Mouse (Mus musculus): ENCODE measurements around the gene Fh1. TPM values are rescaled to one million over a fixed set of nuclear protein-coding genes. Genes with fewer than 3 reads are reported as not detected.

Gene Fh1
- polyA plus RNA-seq, 1 experiment from 2014 or later, result 140 TPM

GRCm38 (mm10) chr1:175646952-175647351 lies 21.5 kb upstream of the Fh1 start:
- Histone ChIP-seq H3K4me3 (ENCODE audit: low read length) (no peak overlapping the region), H3K4me2 (replicated peaks; ENCODE audit: low read depth, low read length) (no peak overlapping the region), H3K4me1 (ENCODE audit: control insufficient read depth, insufficient read depth, low read length) (no peaks in the 10 kb centered on the region), H3K9me3 (ENCODE audit: control insufficient read depth, low read length) (no peaks in the 10 kb centered on the region), H3K27me3 (ENCODE audit: control insufficient read depth, insufficient read depth, low read length) (no peaks in the 10 kb centered on the region), H3K27ac (ENCODE audit: low read depth, low read length) (no peak overlapping the region), H3K36me3 (ENCODE audit: control insufficient read depth, insufficient read depth, low read length) (no peaks in the 10 kb centered on the region), H3K9ac (ENCODE audit: low read depth, low read length) (no peak overlapping the region)
- no peak for ATAC-seq (ENCODE audit: low FRiP score, low TSS enrichment)
- 47% methylated on average over 9 of the region's 9 CpGs for WGBS

GRCm38 (mm10) chr1:175643496-175644265 lies 18.2 kb upstream of the Fh1 start:
- no peak overlapping the region for H3K4me2 ChIP-seq (replicated peaks; ENCODE audit: low read depth, low read length)
- no peak overlapping the region for H3K9ac ChIP-seq (ENCODE audit: low read depth, low read length)
- no peak overlapping the region for H3K27ac ChIP-seq (ENCODE audit: low read depth, low read length)
- no peaks in the 10 kb centered on the region for H3K9me3 ChIP-seq (ENCODE audit: control insufficient read depth, low read length)
- H3K4me1 ChIP-seq (ENCODE audit: control insufficient read depth, insufficient read depth, low read length), result no peaks in the 10 kb centered on the region
- H3K27me3 ChIP-seq (ENCODE audit: control insufficient read depth, insufficient read depth, low read length), result no peaks in the 10 kb centered on the region
- ATAC-seq (ENCODE audit: low FRiP score, low TSS enrichment), result no peak
- H3K4me3 ChIP-seq (ENCODE audit: low read length), result no peak overlapping the region
- no peaks in the 10 kb centered on the region for H3K36me3 ChIP-seq (ENCODE audit: control insufficient read depth, insufficient read depth, low read length)
- 58% methylated on average over 5 of the region's 5 CpGs for WGBS

- H3K4me2 ChIP-seq (replicated peaks; ENCODE audit: low read depth, low read length), result no peak overlapping the region
- H3K4me3 ChIP-seq (ENCODE audit: low read length), result no peak overlapping the region
- H3K27me3 ChIP-seq (ENCODE audit: control insufficient read depth, insufficient read depth, low read length), result no peaks in the 10 kb centered on the region
- H3K27ac ChIP-seq (ENCODE audit: low read depth, low read length), result no peak overlapping the region
- no peaks in the 10 kb centered on the region for H3K9me3 ChIP-seq (ENCODE audit: control insufficient read depth, low read length)
- WGBS, result 81% methylated on average over 6 of the region's 6 CpGs
- H3K36me3 ChIP-seq (ENCODE audit: control insufficient read depth, insufficient read depth, low read length), result no peaks in the 10 kb centered on the region
- no peaks in the 10 kb centered on the region for H3K4me1 ChIP-seq (ENCODE audit: control insufficient read depth, insufficient read depth, low read length)
- no peak overlapping the region for H3K9ac ChIP-seq (ENCODE audit: low read depth, low read length)
- ATAC-seq (ENCODE audit: low FRiP score, low TSS enrichment), result no peak
Observed at GRCm38 (mm10) chr1:175640435-175641150, 15.2 kb upstream of the Fh1 start.

GRCm38 (mm10) chr1:175639072-175639471 lies 13.6 kb upstream of the Fh1 start:
- Histone ChIP-seq H3K27ac (ENCODE audit: low read depth, low read length) (no peak overlapping the region), H3K4me2 (replicated peaks; ENCODE audit: low read depth, low read length) (no peak overlapping the region), H3K4me3 (ENCODE audit: low read length) (no peak overlapping the region), H3K27me3 (ENCODE audit: control insufficient read depth, insufficient read depth, low read length) (no peaks in the 10 kb centered on the region), H3K36me3 (ENCODE audit: control insufficient read depth, insufficient read depth, low read length) (no peaks in the 10 kb centered on the region), H3K4me1 (ENCODE audit: control insufficient read depth, insufficient read depth, low read length) (no peaks in the 10 kb centered on the region), H3K9me3 (ENCODE audit: control insufficient read depth, low read length) (no peaks in the 10 kb centered on the region), H3K9ac (ENCODE audit: low read depth, low read length) (no peak overlapping the region)
- WGBS, result 90% methylated on average over 7 of the region's 7 CpGs
- ATAC-seq (ENCODE audit: low FRiP score, low TSS enrichment), result no peak

DNA sequence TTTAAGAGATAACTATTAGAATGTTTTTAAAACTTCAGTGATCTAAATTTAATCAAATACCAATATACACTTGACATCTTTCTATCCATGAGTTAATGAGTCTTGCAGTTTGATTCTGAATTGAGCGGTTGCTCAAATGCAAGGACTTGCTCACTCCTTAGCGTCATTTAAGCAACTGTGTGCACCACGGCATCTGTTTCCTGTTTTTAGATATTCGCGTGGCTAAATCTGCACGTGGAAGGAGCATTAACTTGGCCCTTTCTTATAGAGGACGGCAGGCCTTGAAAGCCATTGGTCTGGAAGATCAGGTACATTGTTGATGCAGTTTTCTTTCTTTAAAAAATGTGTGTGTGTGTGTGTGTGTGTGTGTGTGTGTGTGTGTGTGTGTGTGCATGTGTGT lies 12.2 kb upstream of the Fh1 start:
- 81% methylated on average over 7 of the region's 7 CpGs for WGBS
- ATAC-seq (ENCODE audit: low FRiP score, low TSS enrichment), result no peak
- no peaks in the 10 kb centered on the region for H3K4me1 ChIP-seq (ENCODE audit: control insufficient read depth, insufficient read depth, low read length)
- no peaks in the 10 kb centered on the region for H3K36me3 ChIP-seq (ENCODE audit: control insufficient read depth, insufficient read depth, low read length)
- no peak overlapping the region for H3K4me3 ChIP-seq (ENCODE audit: low read length)
- no peaks in the 10 kb centered on the region for H3K27me3 ChIP-seq (ENCODE audit: control insufficient read depth, insufficient read depth, low read length)
- no peak overlapping the region for H3K4me2 ChIP-seq (replicated peaks; ENCODE audit: low read depth, low read length)
- no peak overlapping the region for H3K9ac ChIP-seq (ENCODE audit: low read depth, low read length)
- no peak overlapping the region for H3K27ac ChIP-seq (ENCODE audit: low read depth, low read length)
- no peaks in the 10 kb centered on the region for H3K9me3 ChIP-seq (ENCODE audit: control insufficient read depth, low read length)

GRCm38 (mm10) chr1:175632470-175632869 lies 7.0 kb upstream of the Fh1 start:
- no peak for ATAC-seq (ENCODE audit: low FRiP score, low TSS enrichment)
- 96% methylated on average over 14 of the region's 14 CpGs for WGBS
- H3K9ac ChIP-seq (ENCODE audit: low read depth, low read length), result no peak overlapping the region

GRCm38 (mm10) chr1:175631721-175632221 lies 6.3 kb upstream of the Fh1 start:
- no peak overlapping the region for H3K9ac ChIP-seq (ENCODE audit: low read depth, low read length)
- no peaks in the 10 kb centered on the region for H3K36me3 ChIP-seq (ENCODE audit: control insufficient read depth, insufficient read depth, low read length)
- WGBS, result 82% methylated on average over 10 of the region's 10 CpGs
- H3K4me3 ChIP-seq (ENCODE audit: low read length), result no peak overlapping the region
- no peaks in the 10 kb centered on the region for H3K9me3 ChIP-seq (ENCODE audit: control insufficient read depth, low read length)
- H3K27me3 ChIP-seq (ENCODE audit: control insufficient read depth, insufficient read depth, low read length), result no peaks in the 10 kb centered on the region
- H3K4me2 ChIP-seq (replicated peaks; ENCODE audit: low read depth, low read length), result no peak overlapping the region
- H3K4me1 ChIP-seq (ENCODE audit: control insufficient read depth, insufficient read depth, low read length), result no peaks in the 10 kb centered on the region
- no peak for ATAC-seq (ENCODE audit: low FRiP score, low TSS enrichment)
- H3K27ac ChIP-seq (ENCODE audit: low read depth, low read length), result no peak overlapping the region

More at GRCm38 (mm10) chr1:175632470-175632869, 7.0 kb upstream of the Fh1 start:
- no peak overlapping the region for H3K27ac ChIP-seq (ENCODE audit: low read depth, low read length)
- no peaks in the 10 kb centered on the region for H3K9me3 ChIP-seq (ENCODE audit: control insufficient read depth, low read length)
- no peaks in the 10 kb centered on the region for H3K27me3 ChIP-seq (ENCODE audit: control insufficient read depth, insufficient read depth, low read length)
- H3K4me1 ChIP-seq (ENCODE audit: control insufficient read depth, insufficient read depth, low read length), result no peaks in the 10 kb centered on the region
- no peak overlapping the region for H3K4me2 ChIP-seq (replicated peaks; ENCODE audit: low read depth, low read length)
- no peaks in the 10 kb centered on the region for H3K36me3 ChIP-seq (ENCODE audit: control insufficient read depth, insufficient read depth, low read length)
- H3K4me3 ChIP-seq (ENCODE audit: low read length), result no peak overlapping the region

DNA sequence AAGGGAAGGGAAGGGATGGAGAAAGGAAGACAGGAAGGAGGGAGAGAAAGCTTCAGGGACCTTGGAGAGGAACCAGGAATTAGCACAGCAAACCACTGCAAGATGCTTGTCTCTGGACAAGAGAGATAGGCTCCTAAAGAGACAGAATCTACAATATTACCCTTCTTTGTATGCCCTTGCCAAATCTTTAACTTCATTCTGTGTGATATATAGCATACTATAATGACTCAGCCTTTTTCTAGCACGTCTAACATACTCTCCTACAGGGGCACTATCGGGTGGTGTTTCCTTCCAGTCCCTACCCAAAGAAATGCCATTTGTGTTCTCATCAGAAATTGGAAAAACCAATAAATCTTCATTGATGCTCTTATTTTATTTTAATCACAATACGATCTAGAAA lies 5.6 kb upstream of the Fh1 start:
- no peaks in the 10 kb centered on the region for H3K4me1 ChIP-seq (ENCODE audit: control insufficient read depth, insufficient read depth, low read length)
- H3K27ac ChIP-seq (ENCODE audit: low read depth, low read length), result no peak overlapping the region
- no peak overlapping the region for H3K4me2 ChIP-seq (replicated peaks; ENCODE audit: low read depth, low read length)
- H3K27me3 ChIP-seq (ENCODE audit: control insufficient read depth, insufficient read depth, low read length), result no peaks in the 10 kb centered on the region
- no peak overlapping the region for H3K9ac ChIP-seq (ENCODE audit: low read depth, low read length)
- 87% methylated on average over 3 of the region's 3 CpGs for WGBS
- ATAC-seq (ENCODE audit: low FRiP score, low TSS enrichment), result no peak
- H3K4me3 ChIP-seq (ENCODE audit: low read length), result no peak overlapping the region
- H3K9me3 ChIP-seq (ENCODE audit: control insufficient read depth, low read length), result no peaks in the 10 kb centered on the region
- H3K36me3 ChIP-seq (ENCODE audit: control insufficient read depth, insufficient read depth, low read length), result no peaks in the 10 kb centered on the region

- ATAC-seq (ENCODE audit: low FRiP score, low TSS enrichment), result no peak
- H3K4me3 ChIP-seq (ENCODE audit: low read length), result no peak overlapping the region
- no peak overlapping the region for H3K27ac ChIP-seq (ENCODE audit: low read depth, low read length)
Observed at GRCm38 (mm10) chr1:175630345-175630744, 4.9 kb upstream of the Fh1 start.

More at GRCm38 (mm10) chr1:175630345-175630744, 4.9 kb upstream of the Fh1 start:
- WGBS, result 76% methylated on average over 5 of the region's 5 CpGs
- no peak overlapping the region for H3K9ac ChIP-seq (ENCODE audit: low read depth, low read length)
- no peaks in the 10 kb centered on the region for H3K4me1 ChIP-seq (ENCODE audit: control insufficient read depth, insufficient read depth, low read length)
- no peaks in the 10 kb centered on the region for H3K9me3 ChIP-seq (ENCODE audit: control insufficient read depth, low read length)
- no peak overlapping the region for H3K4me2 ChIP-seq (replicated peaks; ENCODE audit: low read depth, low read length)
- H3K27me3 ChIP-seq (ENCODE audit: control insufficient read depth, insufficient read depth, low read length), result no peaks in the 10 kb centered on the region
- H3K36me3 ChIP-seq (ENCODE audit: control insufficient read depth, insufficient read depth, low read length), result no peaks in the 10 kb centered on the region
